Mouse (Mus musculus) T-cell, adult 2 months (primary cell): ENCODE results near the gene Pgap1.

Experiments
- DNase-seq: peaks from one replicate; pipeline ENCODE4 v3.0.0; 2022; ENCODE audit warnings: low spot score

The Pgap1 gene

DNA sequence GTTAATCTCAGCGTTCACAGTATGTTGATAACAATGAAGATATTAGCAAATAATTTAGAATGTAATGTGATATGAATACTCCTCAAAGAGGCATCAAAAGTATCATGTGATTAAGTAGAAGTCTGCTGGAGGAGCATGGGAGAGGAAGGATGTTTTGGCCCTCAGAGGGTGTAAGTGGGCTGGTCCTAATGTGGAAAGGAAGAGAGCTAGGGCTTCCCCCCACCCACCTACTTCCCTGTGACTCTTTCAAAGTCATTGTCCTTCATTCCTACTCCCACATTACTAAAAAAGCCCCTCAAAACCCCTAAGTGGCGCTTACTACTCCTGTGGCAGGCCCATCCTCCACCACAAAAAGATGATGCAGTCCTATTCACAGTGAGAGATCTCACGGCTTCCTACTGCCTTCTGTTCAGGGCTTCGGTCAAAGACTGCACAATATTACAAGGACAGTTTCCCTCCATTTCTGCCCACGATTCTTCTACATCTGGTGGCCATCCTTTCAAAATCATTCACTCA lies 37.4 kb downstream of the Pgap1 start:
- no peak for DNase-seq

DNA sequence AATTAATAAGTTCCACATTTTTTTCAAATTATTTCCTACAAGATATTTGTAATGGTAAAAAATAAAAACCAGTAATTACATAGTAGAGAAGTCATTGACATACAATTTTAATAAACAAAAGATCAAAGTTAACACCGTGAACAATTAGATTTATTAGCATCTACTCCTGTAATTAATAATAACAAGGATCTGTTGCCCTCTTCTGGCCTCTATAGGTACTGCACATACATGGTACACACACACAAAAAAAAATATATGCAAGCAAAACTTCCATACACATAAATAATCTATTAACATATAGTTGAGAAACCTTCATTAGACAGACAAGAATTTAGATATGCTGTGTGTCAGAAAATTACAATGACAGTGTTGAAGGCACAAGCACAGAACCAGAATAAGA lies 43.6 kb downstream of the Pgap1 start:
- peak; percentile 24 for DNase-seq

DNA sequence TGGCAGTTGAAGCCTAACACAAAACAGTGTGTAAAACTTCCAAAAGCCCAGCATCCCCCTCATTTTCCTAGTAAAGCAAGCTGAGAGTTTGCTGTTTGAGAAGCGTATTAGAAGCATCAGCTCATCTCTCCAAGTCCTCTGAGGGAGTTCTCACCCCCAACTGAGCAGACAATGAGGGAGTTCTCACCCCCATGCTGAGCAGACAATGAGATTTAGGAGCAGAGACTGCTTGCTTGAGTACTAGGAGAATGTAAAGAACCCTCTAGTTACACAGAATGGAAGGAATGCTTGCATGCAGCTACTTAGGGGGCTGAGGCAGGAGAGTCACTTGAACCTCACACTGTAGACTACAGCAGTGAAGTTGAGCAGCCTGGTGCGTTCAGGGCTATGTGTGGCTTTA lies 59.0 kb downstream of the Pgap1 start:
- no peak for DNase-seq

DNA sequence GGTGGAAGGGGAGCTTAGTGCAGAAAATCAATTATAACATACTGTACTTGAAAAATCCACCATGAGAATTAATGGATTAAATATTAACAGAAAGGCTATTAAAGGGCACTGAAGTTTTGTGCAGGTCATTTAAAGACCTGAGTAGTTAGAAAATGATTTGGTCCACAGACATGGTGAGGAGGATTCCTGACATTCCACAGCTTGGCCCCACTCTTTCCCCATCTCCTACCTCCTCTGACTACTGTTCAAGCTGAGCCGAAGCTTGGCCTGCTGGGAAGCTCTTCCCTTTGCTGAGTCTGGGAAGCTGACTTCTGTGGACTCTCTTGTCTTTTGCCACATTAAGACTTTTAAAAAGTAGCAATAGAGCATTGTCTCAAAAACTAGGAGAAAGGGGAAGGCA lies 61.2 kb downstream of the Pgap1 start:
- DNase-seq = no peak

DNA sequence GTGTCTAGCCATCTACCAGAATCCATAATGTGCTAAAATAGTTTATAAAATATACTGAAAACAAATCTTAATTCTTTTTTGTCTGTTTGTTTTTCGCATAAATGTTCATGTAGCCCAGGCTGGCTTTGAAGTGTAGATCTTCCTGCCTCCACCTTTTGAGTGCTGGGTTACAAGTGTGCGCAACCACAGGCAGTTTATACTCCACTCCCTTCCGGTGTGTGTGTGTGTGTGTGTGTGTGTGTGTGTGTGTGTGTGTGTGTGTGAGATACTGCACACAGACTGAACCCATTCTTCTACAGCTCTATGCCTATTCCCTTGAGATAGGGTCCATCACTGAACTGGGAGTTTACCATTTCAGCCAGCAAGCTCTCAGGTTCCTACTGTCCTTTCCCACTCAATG lies 64.0 kb downstream of the Pgap1 start:
- DNase-seq = peak; percentile 73

DNA sequence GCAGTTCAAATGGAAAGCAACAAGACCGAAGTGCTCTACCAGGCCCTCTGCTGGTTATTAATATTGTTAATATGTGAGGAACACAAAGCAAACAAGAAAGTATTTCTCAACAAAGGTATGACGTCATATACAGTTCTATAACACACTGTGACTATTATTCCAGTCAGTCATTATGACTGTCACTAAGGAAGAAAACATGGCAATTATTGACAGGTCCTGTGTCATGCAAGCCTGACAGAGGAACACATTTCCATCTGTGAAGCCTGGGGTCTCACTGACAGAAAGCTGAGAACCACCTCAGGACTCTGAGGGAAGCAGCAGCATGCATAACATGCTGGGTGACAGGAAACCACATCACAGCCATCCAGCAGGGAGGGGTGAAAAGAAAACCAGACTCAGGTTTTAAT lies 65.0 kb downstream of the Pgap1 start:
- DNase-seq = peak; percentile 91

DNA sequence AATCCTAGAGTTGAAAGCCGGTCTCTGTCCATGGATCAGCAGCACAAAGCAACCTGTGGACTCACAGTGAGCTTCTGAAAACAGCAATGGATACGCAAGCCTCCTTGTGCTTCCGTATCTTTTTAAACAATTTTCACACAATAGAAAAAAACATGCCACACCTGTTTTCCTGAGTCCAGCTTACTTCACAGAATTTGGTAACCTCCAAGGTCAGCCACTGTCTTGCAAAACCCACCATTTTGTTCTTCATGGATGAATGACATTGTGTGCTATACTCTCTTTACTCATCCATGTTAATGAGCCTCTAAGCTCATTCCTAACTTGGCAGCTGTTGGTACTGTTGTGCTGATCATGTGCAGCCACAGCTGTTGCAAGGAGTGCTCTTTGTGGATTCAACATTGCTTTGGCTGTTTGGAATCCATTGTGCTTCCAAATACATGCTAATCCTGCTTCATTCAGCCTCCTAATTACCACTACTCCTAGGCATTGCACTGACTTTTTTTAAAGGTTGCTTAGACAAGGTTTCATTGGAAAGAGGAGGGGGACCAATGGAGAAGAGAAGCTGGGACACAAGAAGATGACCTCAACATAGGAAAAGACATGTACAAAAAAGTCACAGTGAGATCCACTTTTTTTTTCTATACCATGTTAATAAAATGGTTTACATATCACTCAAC lies 72.6 kb downstream of the Pgap1 start:
- DNase-seq = no peak

DNA sequence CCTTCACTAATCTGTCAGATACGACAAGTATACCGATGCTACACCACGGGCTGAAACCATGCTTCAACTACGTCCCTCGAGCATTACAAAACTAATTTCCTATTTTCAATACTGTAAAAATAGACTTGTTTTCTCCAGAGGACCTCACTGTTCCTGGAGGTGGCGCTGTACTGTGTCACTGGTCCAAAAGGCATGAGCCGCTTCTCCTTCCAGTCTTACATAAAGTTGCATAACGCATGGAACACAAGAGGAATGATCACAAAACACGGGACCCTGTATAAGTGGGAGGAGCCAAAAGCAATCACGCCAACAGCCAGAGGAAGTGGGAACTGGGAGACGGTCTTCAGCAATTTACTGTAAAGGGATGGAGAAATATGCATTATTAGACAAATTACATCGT lies 77.0 kb downstream of the Pgap1 start:
- DNase-seq = no peak

DNA sequence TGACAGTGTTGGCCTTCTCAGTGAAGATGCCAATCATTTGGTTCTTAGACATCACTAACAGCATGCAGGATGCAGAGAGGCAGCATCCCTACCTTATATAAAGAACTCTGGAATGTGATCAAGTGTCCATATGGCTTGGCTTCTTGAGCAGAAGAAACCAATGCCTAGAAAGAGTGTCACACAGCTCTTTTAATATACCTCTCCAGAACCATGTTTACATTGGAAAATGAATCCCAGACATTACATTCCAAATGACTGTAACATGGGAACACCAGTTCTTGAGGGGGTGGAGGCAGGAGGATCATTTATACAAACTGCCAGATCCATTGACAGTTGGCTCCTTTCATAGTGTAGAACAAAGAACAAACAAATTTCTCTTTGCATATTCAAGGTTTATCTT lies 88.8 kb downstream of the Pgap1 start:
- no peak for DNase-seq

DNA sequence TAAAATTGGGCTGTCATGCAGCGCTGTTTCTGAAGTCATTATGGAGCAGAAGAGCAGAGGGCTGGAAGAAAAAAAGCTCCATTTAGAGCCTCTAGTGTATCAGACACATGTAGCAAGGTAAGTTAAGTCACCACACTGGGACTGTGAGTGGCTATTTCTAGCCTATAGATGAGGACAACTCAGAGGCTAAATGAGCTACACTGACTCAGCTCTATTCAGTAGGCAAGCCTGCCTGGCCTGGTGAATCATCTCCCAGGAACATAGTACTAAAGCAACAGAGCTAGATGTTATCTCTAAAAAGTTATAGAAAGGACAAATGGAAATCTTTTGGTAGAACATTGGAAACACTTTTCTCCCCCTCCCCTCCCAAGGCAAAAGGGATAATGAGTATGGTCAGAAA lies 90.1 kb downstream of the Pgap1 start:
- no peak for DNase-seq

DNA sequence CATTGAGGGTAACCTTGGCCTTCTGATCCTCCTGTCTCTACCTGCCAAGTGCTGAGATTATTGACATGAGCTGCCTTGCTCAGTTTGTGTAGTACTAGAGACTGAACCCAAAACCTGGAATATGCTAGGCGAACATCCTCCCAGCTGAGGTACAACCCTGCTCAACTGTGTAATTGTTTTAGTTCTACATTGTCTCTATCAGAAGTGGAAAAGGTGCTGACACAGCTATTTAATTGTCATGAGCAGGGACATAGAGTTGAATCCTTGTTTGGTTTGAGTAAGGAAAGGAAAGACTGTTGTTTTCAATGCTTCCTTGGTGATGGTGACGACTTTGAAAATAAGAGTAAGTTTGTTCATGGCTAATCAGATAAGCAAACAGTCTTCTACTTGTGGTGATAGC lies 105.4 kb downstream of the Pgap1 start:
- DNase-seq = no peak

DNA sequence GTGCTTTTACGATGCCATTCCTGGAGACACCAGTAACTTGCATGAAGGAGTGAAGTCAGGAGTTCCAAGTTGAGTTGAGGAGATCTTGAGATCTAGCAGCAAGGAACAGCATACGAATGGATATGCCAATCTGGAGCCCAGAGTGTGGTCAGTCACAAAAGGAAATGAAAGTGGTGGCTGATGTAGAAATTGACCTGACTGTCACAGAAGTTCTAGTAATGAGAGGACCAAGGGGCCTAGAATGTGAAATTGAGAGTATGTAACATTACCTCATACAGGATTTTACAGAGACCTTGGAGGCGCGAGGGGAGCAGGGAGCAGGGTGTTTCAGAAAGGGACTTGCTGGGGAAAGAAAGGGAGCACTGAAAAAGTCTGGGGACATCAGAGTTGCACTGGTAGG lies 108.7 kb downstream of the Pgap1 start:
- no peak for DNase-seq

DNA sequence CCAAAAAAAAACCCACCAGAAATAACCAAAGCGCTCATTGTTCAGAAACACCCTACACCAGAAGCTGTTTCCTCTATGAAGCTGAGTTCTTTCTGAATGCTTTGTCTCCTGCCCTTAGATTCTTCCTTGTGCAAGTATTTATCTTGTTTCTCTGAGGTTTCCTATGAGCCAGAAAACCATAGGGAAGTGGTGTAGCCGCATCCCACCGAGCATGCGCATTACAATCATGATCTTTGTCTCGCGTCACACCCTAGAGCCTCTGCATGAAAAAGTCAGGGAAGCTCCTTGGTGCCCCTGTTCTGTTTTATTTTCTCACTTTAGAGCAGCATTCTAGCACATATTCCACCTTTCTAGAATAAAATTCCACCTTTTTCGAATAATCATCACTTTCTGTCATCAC lies 113.8 kb downstream of the Pgap1 start:
- no peak for DNase-seq

DNA sequence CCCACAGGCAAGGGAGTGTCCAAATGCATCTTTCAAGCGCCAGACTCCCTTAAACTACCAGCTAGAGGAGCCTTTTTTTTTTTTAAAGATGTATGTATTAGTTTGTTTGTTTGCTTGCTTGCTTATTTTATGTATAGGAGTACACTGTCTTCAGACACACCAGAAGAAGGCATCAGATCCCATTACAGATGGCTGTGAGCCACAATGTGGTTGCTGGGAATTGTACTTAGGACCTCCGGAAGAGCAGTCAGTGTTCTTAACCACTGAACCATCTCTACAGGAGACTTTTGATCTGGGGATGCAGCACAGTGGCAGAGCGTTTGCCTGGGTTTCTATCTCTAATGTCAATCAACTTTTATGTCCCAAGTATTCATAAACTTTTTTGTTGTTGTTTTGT lies 118.4 kb downstream of the Pgap1 start:
- DNase-seq = no peak

DNA sequence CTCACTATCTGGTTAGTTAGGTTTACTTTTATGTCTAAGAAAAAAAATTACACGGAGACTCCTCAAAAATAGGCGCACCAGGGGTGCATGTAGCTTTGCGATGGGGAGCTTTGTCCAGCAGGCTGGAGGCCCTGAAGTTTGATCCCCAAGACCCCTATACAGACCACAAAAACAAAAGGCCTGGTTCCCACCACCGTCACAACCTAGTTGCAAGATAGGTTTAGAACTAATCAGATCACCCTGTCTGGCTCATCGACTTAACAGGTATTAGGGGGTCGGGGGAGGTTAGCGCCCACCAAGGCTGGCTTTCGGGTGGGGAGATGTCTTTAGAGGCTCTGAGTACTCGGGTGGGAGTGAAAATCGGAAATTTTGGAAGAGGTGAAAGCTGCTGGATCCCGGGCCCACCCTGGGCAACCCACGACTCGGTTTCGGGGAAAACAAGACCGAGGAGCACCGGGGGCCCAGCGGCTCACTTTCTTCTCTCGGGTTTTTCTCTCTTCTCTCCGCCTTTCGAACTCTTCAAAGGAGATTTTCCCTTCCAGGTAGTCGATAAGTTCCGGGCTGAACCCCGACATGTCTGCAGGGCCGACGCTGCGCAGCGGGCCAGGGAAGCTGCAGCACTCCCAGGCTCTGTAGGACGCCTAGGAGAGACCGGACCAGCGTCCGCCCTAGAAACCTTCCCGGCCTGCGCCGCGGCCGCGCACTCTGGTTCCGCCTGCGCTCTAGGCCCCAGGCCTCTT lies 119.0 kb downstream of the Pgap1 start, which contains the start of gene Gtf3c3:
Gene Gtf3c3, minus strand, starts transcription at position 632 of the 740 bp plus-strand sequence.
- peak; percentile 80 for DNase-seq
